ENCODE assay signal across 8 mouse cellular contexts in genomic region chr10:107442781-107443180, GRCm38 (mm10). TPM values are rescaled to one million over a fixed set of nuclear protein-coding genes. Genes with fewer than 3 reads are reported as not detected.
DNase-seq lines count a peak whose midpoint lies in the region; ATAC-seq and TF ChIP-seq lines count a peak whose summit lies in the region.

No protein-coding gene starts in this region.

- ATAC-seq in forebrain, embryonic 12.5 days (ENCODE audit: low FRiP score): 0 out of 2 replicates have a peak, but pooled peaks have one; percentile 23
- no peak for ATAC-seq in forebrain, embryonic 15.5 days (replicated peaks)
- ATAC-seq in liver, embryonic 14.5 days (ENCODE audit: insufficient read depth): no peak
- ATAC-seq in midbrain, embryonic 14.5 days (ENCODE audit: low FRiP score, low TSS enrichment): peak; percentile 46; the same call in 1 of the 2 replicates

- H3K27me3 ChIP-seq in forebrain, embryonic 12.5 days: no peaks in the 10 kb centered on the region
- H3K27me3 ChIP-seq in forebrain, embryonic 15.5 days: no peaks in the 10 kb centered on the region
- H3K27me3 ChIP-seq in liver, embryonic 14.5 days (ENCODE audit: control insufficient read depth, insufficient read depth, low read length): no peaks in the 10 kb centered on the region
- H3K27me3 ChIP-seq in midbrain, embryonic 14.5 days (ENCODE audit: control insufficient read depth, insufficient read depth, low read length): no peaks in the 10 kb centered on the region

- no peak overlapping the region for H3K4me2 ChIP-seq in forebrain, embryonic 12.5 days
- H3K4me2 ChIP-seq in forebrain, embryonic 15.5 days (replicated peaks): no peak overlapping the region
- H3K4me2 ChIP-seq in liver, embryonic 14.5 days (ENCODE audit: low read depth): no peak overlapping the region
- no peak overlapping the region for H3K4me2 ChIP-seq in midbrain, embryonic 14.5 days (ENCODE audit: low read length)

- no peak for TF ChIP-seq EP300 in liver, embryonic 14.5 days (IDR thresholded peaks at IDR 0.05; ENCODE audit: low read depth)

- no peak overlapping the region for H3K9ac ChIP-seq in forebrain, embryonic 12.5 days
- H3K9ac ChIP-seq in forebrain, embryonic 15.5 days (replicated peaks): no peak overlapping the region
- no peak overlapping the region for H3K9ac ChIP-seq in liver, embryonic 14.5 days (replicated peaks)
- H3K9ac ChIP-seq in midbrain, embryonic 14.5 days (replicated peaks; ENCODE audit: low read length): no peak overlapping the region

- WGBS in forebrain, embryonic 12.5 days: 11% methylated on average over 4 of the region's 4 CpGs
- WGBS in forebrain, embryonic 15.5 days: 13% methylated on average over 4 of the region's 4 CpGs
- WGBS in liver, embryonic 14.5 days (ENCODE audit: insufficient replicate concordance): 6% methylated on average over 4 of the region's 4 CpGs
- 11% methylated on average over 4 of the region's 4 CpGs for WGBS in midbrain, embryonic 14.5 days

- no peak for DNase-seq in liver, embryonic 14.5 days (ENCODE audit: low read depth in 3 of 3, low spot score in 3 of 3)
- DNase-seq in liver: no peak
- peak; percentile 44 for DNase-seq in brain, adult 2 months (ENCODE audit: low read depth, low spot score)
- peak; percentile 3 for DNase-seq in hindlimb bud, embryonic 11.5 days (ENCODE audit: extremely low spot score, low read depth, low spot score)
- DNase-seq in midbrain, embryonic 14.5 days: peak; percentile 74
- DNase-seq in spleen, adult 18-20 months: no peak

- no peaks in the 10 kb centered on the region for H3K4me1 ChIP-seq in forebrain, embryonic 12.5 days
- H3K4me1 ChIP-seq in forebrain, embryonic 15.5 days: no peaks in the 10 kb centered on the region
- no peaks in the 10 kb centered on the region for H3K4me1 ChIP-seq in liver, embryonic 14.5 days (replicated peaks; ENCODE audit: control insufficient read depth in 2 of 2, insufficient read depth in 2 of 2, low read length in 1 of 2)
- no peaks in the 10 kb centered on the region for H3K4me1 ChIP-seq in midbrain, embryonic 14.5 days (ENCODE audit: control insufficient read depth, insufficient read depth, low read length)

- no peaks in the 10 kb centered on the region for H3K36me3 ChIP-seq in forebrain, embryonic 12.5 days (replicated peaks)
- no peaks in the 10 kb centered on the region for H3K36me3 ChIP-seq in forebrain, embryonic 15.5 days
- H3K36me3 ChIP-seq in liver, embryonic 14.5 days (replicated peaks; ENCODE audit: control insufficient read depth, insufficient read depth, low read depth): no peaks in the 10 kb centered on the region
- H3K36me3 ChIP-seq in midbrain, embryonic 14.5 days (ENCODE audit: control insufficient read depth, insufficient read depth, low read length): no peaks in the 10 kb centered on the region

- TF ChIP-seq CTCF in liver, embryonic 14.5 days (IDR thresholded peaks at IDR 0.05; ENCODE audit: low read depth): peak; percentile 46; the same call in 1 of the 2 replicates

- H3K27ac ChIP-seq in forebrain, embryonic 12.5 days: no peak overlapping the region
- no peak overlapping the region for H3K27ac ChIP-seq in forebrain, embryonic 15.5 days (replicated peaks)
- no peak overlapping the region for H3K27ac ChIP-seq in liver, embryonic 14.5 days
- no peak overlapping the region for H3K27ac ChIP-seq in midbrain, embryonic 14.5 days (replicated peaks; ENCODE audit: low read depth, low read length)

- no peaks in the 10 kb centered on the region for H3K9me3 ChIP-seq in forebrain, embryonic 12.5 days
- H3K9me3 ChIP-seq in forebrain, embryonic 15.5 days: no peaks in the 10 kb centered on the region
- no peaks in the 10 kb centered on the region for H3K9me3 ChIP-seq in liver, embryonic 14.5 days (ENCODE audit: control insufficient read depth, low read length)
- H3K9me3 ChIP-seq in midbrain, embryonic 14.5 days (ENCODE audit: control insufficient read depth, low read length): no peaks in the 10 kb centered on the region

- no peak overlapping the region for H3K4me3 ChIP-seq in forebrain, embryonic 12.5 days (replicated peaks)
- no peak overlapping the region for H3K4me3 ChIP-seq in forebrain, embryonic 15.5 days
- no peak overlapping the region for H3K4me3 ChIP-seq in liver, embryonic 14.5 days (ENCODE audit: insufficient read depth in 1 of 2, low read depth in 2 of 2, low read length in 2 of 2)
- no peak overlapping the region for H3K4me3 ChIP-seq in midbrain, embryonic 14.5 days (replicated peaks; ENCODE audit: low read depth, low read length)

RNA-seq across cellular contexts. Expression of gene Myf5, which starts 43.2 kb away (rescaled TPM):
- polyA plus RNA-seq in forebrain, embryonic 12.5 days (2016; fragmentation: Nextera tagmentation; extraction: Ambion mirVana): 0.09 TPM in 1 of 2 replicates, not detected in the other
- polyA plus RNA-seq in forebrain, embryonic 15.5 days (2015; fragmentation: Nextera tagmentation; extraction: Ambion mirVana): not detected in 2 replicates
- 0.01 TPM in 1 of 2 replicates, not detected in the other for polyA plus RNA-seq in liver, embryonic 14.5 days (2012; rRNA removed)
- polyA plus RNA-seq in liver, embryonic 14.5 days (2014; fragmentation: Nextera tagmentation; extraction: Ambion mirVana): not detected in 2 replicates
- polyA plus RNA-seq in midbrain, embryonic 14.5 days (2014; fragmentation: Nextera tagmentation; extraction: Ambion mirVana): not detected in 2 replicates

RNA-seq across cellular contexts. Expression of gene Myf6, which starts 51.8 kb away (rescaled TPM):
- 0.15 TPM in 1 of 2 replicates, not detected in the other for polyA plus RNA-seq in forebrain, embryonic 12.5 days (2016; fragmentation: Nextera tagmentation; extraction: Ambion mirVana)
- not detected in 2 replicates for polyA plus RNA-seq in forebrain, embryonic 15.5 days (2015; fragmentation: Nextera tagmentation; extraction: Ambion mirVana)
- not detected in 2 replicates for polyA plus RNA-seq in liver, embryonic 14.5 days (2012; rRNA removed)
- polyA plus RNA-seq in liver, embryonic 14.5 days (2014; fragmentation: Nextera tagmentation; extraction: Ambion mirVana): not detected in 2 replicates
- polyA plus RNA-seq in midbrain, embryonic 14.5 days (2014; fragmentation: Nextera tagmentation; extraction: Ambion mirVana): not detected in 2 replicates

Comparison
In these comparisons a context has a peak if more than half of its experiments do, and no peak if none do; other contexts are left out.
1. ATAC-seq: peak in forebrain, embryonic 12.5 days (single experiment) and midbrain, embryonic 14.5 days (single experiment); none in forebrain, embryonic 15.5 days (single experiment) and liver, embryonic 14.5 days (single experiment).
2. DNase-seq: peak in brain, adult 2 months (single experiment), hindlimb bud, embryonic 11.5 days (single experiment) and midbrain, embryonic 14.5 days (single experiment); none in liver, embryonic 14.5 days (0 of 3), liver (single experiment) and spleen, adult 18-20 months (0 of 2).